Mouse (Mus musculus): ENCODE measurements around the gene St13.

DNA sequence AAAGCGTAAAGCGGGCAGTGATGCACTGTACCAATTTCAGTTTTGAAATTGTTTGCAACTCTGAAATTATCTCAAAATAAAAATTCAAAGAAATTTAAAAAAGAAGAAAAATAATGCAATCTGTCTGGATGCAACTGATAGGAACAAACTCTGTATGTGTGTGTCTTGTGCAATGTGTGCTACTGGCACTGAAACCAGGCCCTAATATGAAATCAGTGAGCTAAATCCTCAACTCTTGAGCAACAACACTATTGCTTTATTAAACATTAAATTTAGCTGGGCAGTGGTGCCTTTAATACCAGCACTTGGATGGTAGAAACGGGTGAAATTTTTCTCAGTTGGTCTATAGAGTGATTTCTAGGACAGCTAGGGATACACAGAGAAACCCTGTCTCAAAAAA lies 60.7 kb downstream of the St13 start:
- no peak for TF ChIP-seq EP300 (IDR thresholded peaks at IDR 0.05)
- no peak for TF ChIP-seq CTCF (IDR thresholded peaks at IDR 0.05)

Data from lung, postnatal 0 days (tissue).